Mouse (Mus musculus) lung, postnatal 0 days (tissue): ENCODE measurements around the gene Eri3.

Experiments
- CTCF ChIP-seq: IDR thresholded peaks from 2 replicates; pipeline ENCODE4 v1.5.1; 2016; ENCODE audit warnings: antibody characterized with exemption, mild to moderate bottlenecking
- EP300 ChIP-seq: IDR thresholded peaks from 2 replicates; pipeline ENCODE4 v1.6.1; 2016; ENCODE audit warnings: antibody characterized with exemption, mild to moderate bottlenecking, control low read depth

GRCm38 (mm10) chr4:117599986-117600565 is 49.9 kb downstream of the Eri3 start:
- TF ChIP-seq CTCF (no peak), EP300 (no peak)
